Mouse (Mus musculus) left cerebral cortex, postnatal 10 days (tissue): ENCODE data around the gene Reps1. TPM values are rescaled to one million over a fixed set of nuclear protein-coding genes. Genes with fewer than 3 reads are reported as not detected.

ENCODE experiments used
- DNase-seq, 2 experiments: peaks; one replicate each; pipeline ENCODE4 v3.0.0; 2021 to 2022; ENCODE audit warnings: low spot score in 2 of 2, mixed read lengths in 1 of 2; ENCODE audit errors: extremely low spot score in 1 of 2
- intact Hi-C: fragments of 180-260 bp; cut with DNase I; formaldehyde crosslinking; loops from one replicate; pipeline ENCODE4 v1.15.1; 2025
- total RNA-seq, 2 experiments: library from RNA; stranded (reverse); gene quantifications; 2 replicates each; pipeline ENCODE4 v1.2.3; 2021

The Reps1 gene
- total RNA-seq, 2 experiments from 2014 or later: 53.7 to 54.9 TPM

DNA sequence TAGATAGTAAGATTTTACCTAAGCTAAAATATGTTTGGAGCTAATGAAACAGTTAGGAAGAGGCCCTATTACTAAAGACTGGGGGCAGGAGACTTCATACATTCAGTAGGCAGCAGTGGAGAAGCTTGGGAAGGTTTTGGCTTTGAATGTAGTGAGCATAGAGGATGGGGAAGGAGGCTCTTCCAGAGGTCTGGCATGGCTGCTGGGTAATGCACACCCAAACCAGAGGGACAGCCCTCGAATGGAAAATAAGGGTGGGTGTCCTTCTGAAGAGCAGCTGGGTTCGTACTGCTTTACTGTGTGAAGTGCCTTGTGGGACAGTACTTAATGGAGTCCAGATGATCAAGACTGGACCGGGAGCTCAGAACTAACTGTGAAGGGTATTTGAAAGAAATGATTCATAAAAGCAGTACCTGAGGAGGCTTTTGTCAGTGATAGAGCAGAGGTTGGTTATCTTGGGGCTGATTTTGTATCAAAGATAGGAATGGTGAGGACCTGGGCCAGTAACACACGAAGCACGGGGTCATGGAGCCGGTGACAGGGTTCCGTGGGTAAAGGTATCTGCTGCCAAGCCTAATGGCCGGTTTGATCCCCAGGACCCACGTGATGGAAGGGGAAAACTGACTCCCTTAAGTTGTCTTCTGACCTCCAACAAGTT is 3.1 kb downstream of the Reps1 start:
- no peak for DNase-seq
- intact Hi-C loops: loop anchor here (5.0 to 10.0 kb wide), 2 partner anchors 38 to 324 kb away; no protein-coding TSS in a partner anchor

DNA sequence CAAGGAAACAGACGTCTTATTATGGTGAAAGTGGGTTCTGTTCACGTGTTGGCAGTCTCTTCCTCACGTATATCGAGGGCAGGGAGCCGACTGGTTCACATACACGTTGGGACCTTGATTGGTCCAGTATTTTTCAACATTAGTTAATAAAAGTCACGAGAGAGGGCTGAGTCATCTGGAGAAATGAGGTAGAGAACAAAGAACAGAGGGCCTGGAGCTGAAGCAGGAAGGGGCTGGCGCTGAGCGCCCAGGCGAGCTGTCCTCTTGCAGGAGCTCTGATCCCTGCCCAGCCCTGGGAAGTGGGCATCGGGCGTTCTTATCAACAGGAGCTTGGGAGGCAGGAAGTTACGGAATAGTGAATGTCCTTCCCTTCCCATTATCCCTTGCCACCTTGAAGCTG is 4.1 kb downstream of the Reps1 start:
- DNase-seq: no peak

DNA sequence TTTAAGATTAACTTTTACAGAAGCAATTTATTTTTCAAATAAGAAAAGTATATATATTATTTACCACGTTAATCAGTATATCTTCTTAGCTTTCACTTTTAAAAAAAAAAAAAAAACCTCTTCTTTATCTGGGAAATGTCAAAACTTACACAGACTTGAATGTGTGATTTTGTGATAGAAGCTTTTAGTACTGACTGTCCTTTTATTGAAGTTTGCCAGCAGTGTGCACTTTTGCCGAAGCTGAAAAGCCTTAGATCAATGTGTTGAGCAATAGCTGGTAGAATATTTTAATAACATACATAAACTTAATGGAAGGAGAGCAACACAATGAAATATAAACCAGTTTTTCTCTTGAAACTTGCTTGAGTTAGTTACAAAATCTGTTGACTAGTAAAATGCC is 5.1 kb downstream of the Reps1 start:
- intact Hi-C loops: no loop called here
- no peak for DNase-seq

More for the DNA sequence above, 4.1 kb downstream of the Reps1 start:
- intact Hi-C loops: loop anchor here (5.0 to 10.0 kb wide), 2 partner anchors 37 to 325 kb away; no protein-coding TSS in a partner anchor

DNA sequence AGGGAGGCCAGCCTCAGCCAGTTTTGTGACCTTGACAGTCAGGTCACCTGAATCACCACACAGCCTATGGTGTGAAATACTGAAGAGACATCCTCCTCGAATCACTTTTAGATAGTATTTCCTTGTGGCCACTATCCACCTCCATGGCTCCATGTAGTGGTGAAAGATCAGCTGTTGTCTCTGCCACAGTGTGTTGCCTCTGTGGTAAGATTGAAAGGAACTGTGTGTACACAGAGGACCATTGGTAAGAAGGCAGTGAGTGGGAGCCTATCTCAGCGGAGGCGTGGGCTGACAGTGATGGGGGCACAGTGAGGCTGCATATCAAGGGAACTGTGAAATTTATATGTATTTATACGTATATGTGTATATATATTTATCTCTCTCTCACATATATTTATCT is 5.9 kb downstream of the Reps1 start:
- DNase-seq: no peak
- intact Hi-C loops: no loop called here

DNA sequence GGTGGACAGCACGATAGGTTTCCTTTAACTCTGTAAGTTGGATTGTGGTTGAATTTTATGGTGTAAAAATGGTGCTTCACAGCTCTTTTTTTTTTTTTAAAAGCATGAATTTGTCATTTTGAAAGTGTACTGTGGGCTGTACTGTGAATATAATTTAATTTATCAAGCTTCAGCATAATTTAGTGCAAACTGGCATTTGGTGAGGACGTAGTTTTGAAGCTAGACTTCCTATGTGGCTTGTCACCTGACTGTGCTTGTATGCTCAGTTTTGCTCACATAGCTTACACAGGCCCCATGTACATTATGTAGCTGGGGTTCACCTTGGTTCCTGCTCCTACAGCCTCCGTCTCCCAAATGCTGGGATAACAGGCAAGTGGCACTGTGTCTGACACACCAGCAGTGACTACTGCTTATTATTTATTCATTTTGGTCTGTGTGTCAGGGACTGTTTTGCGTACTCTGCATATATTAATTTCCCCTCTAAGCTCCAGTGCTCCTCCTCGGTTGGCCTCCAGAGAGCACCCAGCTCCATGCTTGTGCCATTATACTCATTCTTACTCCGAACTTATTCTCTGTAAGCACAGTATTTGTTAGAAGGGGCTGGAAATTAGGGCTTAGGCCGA is 9.1 kb downstream of the Reps1 start:
- DNase-seq: no peak
- intact Hi-C loops: no loop called here

DNA sequence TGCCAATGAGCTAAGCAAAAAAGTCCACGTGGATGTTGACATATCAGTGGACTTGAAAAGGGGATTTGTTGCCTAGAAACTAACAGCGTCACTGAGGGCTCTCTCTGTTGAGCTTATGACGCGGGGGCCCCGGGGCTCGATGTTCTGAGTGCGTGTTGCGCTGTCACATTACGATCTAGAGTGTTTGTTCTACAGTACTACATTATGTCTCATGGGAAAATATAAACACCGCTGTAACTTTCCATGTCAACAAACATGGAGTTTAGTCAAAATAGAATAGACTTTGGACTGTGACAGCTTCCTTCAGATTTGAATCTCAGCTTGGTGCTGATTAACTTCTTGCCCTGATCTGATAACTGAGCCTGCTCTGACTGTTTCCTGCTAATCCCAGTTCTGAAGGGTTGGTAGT is 10.4 kb downstream of the Reps1 start:
- DNase-seq: no peak
- intact Hi-C loops: no loop called here

DNA sequence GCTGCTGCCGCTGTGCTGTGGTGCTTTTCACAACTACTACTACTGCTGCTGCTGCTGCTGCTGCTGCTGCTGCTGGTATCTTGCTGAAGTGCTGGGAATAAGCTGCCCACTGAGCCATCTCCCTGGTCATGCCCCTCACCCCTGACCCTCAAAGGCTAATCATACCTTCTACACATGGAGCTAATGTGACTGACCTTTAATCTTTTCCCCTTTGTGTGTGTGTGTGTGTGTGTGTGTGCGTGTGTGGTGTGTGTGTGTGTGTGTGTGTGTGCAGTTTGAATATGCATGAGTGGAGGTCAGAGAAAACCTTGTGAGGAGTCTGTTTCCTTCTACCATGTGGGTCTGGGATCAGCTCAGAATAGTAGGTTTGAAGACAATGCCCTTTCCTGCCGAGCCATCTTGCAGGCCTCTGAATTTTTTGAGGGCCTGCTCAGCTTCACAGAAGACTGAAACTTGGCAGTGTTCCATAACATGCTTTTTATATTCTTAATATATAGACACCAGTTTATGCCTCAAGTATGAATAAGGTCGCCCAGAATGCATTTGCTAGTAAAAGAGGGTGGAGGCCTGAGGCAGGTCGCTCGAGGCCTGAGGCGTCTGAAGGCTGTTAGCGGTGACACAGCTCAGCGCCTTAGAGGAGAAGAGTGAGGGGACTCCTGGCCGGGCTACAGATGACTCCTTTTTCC is 12.2 kb downstream of the Reps1 start:
- intact Hi-C loops: no loop called here

DNA sequence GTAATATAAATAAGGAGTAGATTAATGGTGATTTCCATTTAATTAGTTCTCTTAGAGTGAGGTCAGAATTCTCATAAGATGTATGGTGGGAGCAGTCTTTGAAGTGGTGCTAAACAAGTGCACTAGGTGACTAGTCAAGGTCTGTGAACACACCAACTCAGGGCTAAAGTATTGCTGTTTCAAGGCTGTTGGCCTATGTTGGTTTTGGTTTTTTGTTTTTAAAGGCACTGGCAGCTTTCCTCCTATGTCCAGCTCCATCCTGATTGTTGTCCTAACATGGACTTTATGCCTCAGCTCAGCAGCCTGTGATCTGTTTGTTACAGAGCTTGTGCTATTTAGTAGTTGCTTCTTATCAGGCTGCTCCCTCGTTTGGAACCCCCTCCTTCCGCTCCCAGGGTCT is 13.2 kb downstream of the Reps1 start:
- DNase-seq: no peak
- intact Hi-C loops: no loop called here

More for the DNA sequence above, 12.2 kb downstream of the Reps1 start:
- no peak for DNase-seq

DNA sequence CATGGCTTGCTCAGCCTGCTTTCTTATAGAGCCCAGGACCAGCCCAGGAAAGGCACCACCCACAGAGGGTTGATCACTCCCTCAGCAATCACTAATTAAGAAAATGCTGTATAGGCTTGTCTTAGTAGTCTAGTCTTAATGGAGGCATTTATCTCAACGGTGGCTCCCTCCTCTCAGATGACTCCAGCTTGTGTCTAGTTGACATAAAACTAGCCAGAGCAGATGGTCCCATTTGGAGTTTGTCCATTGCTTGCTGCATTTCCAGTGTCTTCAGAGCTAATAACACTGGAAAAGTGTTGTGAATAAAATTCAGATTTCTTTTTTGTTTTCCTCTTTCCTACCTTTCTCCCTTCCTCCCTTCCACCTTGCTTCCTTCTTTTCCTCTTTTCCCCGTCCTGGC is 13.9 kb downstream of the Reps1 start:
- intact Hi-C loops: no loop called here
- no peak for DNase-seq

DNA sequence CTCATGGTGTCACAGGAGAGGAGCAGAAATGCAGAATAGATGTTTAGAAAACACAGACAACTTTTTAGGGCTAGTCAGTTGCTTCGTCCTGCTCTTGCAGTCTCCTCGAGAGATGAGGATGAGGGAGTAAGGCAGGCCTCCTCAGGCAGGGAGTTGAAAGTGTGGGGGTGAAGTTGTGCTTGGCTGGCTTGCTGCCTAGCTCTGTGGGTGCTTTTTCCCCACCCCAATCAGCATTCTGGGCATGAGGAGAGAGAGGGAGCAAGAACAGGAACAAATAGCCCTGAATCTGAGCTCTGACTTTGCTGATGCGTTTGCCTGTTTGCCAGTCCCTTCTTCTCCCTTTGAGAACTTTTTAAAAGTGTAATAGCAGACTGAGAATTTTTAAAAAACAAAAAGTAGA is 14.5 kb downstream of the Reps1 start:
- intact Hi-C loops: no loop called here

DNA sequence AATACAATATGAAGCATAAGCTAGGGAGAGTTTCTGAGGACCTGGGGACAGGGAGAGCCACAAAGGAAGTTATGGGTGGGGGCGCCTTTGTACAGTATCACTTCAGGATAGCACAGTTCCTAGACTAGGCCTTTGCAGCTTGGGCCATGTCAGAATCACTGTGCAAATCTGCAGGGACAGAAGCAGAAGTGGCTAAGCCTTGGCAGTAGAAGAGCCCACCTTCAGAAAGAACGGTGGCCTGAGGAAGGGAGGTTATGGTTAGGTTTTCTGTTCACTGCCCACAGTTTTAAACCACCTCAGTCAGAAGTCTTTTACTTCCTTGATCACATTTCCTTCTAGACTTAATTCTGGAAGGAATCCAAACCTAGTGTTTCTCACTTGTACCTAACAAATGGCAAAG is 15.0 kb downstream of the Reps1 start:
- DNase-seq: no peak
- intact Hi-C loops: no loop called here

More for the DNA sequence above, 14.5 kb downstream of the Reps1 start:
- peak; percentile 23 to 42 for DNase-seq

DNA sequence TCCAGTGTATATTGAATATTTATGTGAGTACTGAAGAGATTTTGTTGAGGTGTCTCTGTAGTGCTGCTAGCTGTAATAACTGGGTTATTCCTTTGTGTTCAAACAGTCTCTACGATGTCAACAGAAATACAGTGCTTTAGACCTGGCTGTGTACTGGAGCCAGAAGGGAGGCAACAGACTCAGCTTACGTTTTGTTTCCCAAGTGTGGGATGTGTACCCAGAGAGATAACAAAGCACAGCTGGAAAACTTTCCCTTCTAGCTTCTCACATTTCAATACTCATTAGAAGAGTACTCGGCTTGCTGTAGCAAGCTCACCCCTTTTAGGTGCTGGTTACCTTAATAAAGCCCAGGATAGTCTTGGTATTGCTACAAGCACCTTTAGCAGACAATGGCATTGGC is 17.2 kb downstream of the Reps1 start:
- no peak for DNase-seq
- intact Hi-C loops: no loop called here

DNA sequence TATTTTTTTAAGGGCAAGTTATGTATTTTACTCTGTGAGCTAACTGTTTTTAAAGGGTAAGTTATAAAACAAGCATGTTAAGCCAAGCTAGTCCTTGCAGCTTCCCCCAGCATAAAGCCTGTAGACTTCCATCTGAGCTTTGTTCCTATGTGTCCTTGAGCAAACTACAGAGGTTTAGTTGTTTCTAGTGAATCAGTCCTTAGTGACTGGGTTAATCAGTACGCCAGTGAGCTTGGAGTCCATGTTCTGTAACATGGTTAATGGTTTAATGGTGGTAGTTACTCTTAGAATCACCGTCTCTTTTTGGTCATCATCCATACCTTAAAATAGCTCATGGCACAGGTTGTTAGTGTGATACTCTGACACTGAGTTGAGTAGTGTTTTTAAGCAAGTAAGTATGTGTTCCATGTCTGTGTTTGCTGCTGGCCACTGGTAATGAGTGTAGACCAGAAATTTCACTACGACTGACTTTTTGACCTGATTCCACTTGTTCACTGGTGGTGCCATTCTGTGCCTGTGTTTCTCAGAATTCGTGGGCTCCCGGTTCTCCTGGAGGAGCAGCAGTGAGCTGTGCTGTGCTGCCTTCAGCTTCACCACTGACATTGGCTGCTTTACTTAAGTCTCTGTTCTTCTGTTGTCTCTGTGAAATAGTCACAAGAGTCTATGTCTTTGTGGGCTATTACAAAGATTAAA is 18.9 kb downstream of the Reps1 start:
- intact Hi-C loops: no loop called here
- DNase-seq: no peak

DNA sequence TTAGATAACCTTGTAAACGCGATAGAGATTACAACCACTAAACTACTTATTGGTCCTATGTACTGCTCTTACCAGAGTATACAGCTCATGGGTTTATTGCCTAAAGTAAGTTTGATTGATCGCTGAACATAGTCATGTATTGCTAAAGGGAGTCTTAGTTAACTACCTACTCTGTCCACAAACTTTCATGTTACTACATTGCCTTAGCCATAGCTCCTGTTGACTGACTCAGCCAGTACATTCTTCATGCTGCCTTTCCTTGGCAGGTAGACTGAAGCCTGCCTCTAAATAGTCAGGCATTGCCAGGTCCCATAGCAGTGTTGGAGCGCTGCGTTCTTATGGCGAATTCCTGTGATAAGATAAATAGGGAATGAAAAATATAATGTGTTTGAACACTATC is 20.2 kb downstream of the Reps1 start:
- DNase-seq: no peak
- intact Hi-C loops: no loop called here

DNA sequence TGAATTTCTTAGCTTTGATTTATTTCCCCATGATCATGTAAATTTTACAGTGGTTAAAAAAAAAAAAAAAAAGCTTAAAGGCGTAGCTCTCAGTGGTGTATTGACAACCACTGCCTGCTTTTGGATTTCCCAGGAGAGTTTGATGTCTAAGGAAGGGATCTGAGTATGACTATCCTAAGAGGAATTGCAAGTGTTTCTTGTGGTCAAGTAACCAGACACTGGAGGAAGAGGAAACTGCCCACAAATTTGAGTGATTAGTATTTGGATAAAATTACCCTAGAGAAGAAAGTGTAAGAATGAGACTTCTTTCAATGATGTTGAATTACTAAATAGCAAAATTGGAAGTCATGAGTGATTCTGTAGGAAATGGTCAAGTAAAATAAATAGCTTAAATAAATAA is 25.9 kb downstream of the Reps1 start:
- DNase-seq: no peak
- intact Hi-C loops: no loop called here

DNA sequence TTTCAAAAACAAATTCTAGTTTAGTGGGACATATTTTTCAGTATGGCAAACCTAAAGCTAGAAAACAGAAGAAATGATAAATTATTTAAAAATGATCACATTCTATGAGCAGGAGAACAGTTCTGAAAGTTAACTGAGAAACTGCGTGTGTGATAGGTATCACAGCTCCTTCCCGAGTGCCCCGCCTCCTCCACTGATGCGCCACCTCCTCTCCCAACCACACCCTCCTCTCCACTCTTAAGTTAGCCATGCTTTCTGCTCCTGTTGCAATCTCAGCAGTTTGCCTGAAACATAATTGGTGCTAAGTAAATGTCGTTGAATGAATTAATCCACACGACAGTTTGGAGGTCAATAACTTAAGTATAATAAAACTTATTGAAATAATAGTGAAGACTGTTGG is 27.1 kb downstream of the Reps1 start:
- intact Hi-C loops: no loop called here
- DNase-seq: no peak

DNA sequence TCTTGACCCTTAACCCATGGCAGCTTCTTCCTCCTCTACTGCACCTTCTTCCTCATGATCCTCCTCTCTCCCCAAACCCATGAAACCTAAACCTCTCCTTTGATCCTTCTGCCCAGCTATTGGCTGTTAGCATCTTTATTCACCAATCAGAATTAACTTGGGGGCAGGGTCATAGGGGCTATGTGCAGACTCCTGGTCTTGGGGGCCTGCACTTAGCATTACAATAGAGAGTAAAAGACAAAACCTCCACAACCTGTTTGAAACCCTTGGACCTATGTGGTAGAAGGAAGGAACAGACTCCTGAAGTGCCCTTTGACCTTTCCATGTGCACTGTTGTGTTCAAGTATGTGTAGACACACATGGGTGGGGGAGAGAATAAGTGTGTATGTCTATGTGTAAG is 35.0 kb downstream of the Reps1 start:
- DNase-seq: no peak
- intact Hi-C loops: no loop called here

DNA sequence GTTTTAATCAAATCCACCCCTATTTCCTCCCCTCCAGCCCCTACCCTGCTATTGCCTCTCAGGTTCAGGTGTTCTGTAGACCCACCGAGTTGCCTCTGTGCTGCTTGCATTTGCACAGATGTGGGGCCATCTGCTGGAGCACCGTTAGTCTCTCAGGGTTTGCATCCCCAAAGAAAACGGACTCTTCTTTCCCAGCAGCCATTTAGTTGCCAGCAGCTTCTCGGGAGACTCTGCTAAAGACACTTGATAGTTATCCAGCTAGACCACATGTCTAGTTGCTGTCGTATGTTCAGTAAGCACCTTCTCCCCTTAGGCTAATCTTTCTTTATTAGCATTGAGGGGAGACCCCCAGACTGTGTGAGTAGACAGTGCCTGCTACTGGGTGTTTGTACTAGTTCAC is 46.5 kb downstream of the Reps1 start:
- intact Hi-C loops: no loop called here
- DNase-seq: no peak

DNA sequence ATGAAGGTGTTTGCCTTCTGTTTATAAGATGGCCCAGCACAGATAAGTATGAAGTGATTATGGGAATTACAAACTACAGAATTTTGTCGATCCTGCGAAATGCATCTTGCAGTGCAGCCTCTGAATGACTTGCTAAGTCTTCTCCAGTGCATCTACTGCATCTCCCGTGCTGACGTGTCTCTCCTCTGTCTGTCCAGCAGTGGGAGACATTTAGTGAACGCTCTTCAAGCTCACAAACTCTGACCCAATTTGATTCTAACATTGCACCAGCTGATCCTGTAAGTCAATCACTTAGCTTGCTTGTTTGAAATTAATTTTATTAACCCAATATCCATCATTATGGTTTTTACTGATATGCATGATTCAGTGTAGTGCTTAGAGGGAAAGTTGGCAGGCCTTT is 51.8 kb downstream of the Reps1 start:
- DNase-seq: no peak
- intact Hi-C loops: no loop called here

DNA sequence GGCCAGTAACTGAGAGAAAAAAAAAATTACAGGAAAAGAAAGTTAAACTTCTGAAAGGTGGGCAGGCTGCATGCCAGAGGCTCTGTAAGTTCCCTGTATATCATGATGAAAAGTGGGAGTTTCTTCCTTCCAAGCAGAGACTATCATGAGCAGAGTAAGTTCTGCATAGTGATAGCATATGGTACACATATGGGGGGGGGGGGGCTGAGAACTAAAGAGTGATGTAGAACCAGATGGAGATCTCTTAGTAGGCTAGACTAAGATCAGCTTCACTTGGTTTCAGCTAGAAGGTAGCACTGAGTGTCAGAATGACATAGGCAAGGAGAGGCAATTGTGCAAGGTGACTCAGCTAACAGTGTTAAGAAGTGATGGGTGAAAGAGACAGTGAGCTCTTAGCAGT is 55.3 kb downstream of the Reps1 start:
- no peak for DNase-seq
- intact Hi-C loops: no loop called here
